Mouse (Mus musculus): ENCODE measurements at regions not wholly inside any gene's neighbourhood (a gene's known extent, or its start where the extent isn't known, plus 50 kb on each side); places are given as distances from the start of the nearest gene placed in this dataset.

- Histone ChIP-seq H3K27me3 (ENCODE audit: control insufficient read depth, insufficient read depth, insufficient read length) (peaks cover 15% of the 10 kb centered on the region), H3K79me3 (ENCODE audit: low read depth) (no peaks in the 10 kb centered on the region), H3K36me3 (ENCODE audit: control insufficient read depth, insufficient read depth) (no peaks in the 10 kb centered on the region), H3ac (ENCODE audit: control insufficient read depth, insufficient read length, low read depth) (no peak overlapping the region), H3K79me2 (ENCODE audit: control insufficient read depth, insufficient read depth) (no peaks in the 10 kb centered on the region), H3K4me3 (ENCODE audit: insufficient read depth, poor library complexity, severe bottlenecking) (no peak overlapping the region)
- TF ChIP-seq USF1 (IDR thresholded peaks at IDR 0.05; ENCODE audit: low read depth) = no peak
- TF ChIP-seq MAX (IDR thresholded peaks at IDR 0.05) = no peak
- no peak for TF ChIP-seq FOSL1 (IDR thresholded peaks at IDR 0.05; ENCODE audit: insufficient read depth, low read length, poor library complexity, severe bottlenecking)
- TF ChIP-seq CTCF (IDR thresholded peaks at IDR 0.05; ENCODE audit: control insufficient read depth, insufficient read depth, insufficient read length) = no peak
- TF ChIP-seq MYOD1 (IDR thresholded peaks at IDR 0.05; ENCODE audit: control insufficient read depth, insufficient read length, low read depth) = no peak
- no peak for TF ChIP-seq CEBPB (IDR thresholded peaks at IDR 0.05; ENCODE audit: low read depth)
- no peak for TF ChIP-seq MYOG (IDR thresholded peaks at IDR 0.05; ENCODE audit: control insufficient read depth, extremely low read depth, insufficient read length)
These were observed 175.7 kb upstream of the Prr30 start for GRCm38 (mm10) chr14:101375833-101376232.

DNA sequence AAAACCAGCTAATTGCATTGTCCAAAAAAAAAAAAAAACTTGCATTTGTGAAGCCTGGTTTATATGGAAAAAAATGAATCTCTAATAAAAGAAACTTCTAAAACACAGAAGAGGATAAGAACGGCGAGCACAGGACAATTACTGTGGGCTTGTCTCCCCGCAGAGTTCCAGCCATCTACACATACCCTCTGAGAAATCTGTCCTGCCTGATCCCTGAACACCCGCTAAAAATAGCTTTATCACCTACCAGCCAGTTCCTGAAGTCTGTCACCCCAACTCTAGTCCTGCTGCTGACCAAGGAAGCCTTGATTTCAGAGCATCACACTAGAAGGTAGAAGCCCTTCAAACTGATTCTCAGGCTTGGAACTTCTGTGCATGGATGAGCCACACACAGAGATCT lies 173.7 kb upstream of the Prr30 start:
- Histone ChIP-seq H3K79me2 (ENCODE audit: control insufficient read depth, insufficient read depth) (no peaks in the 10 kb centered on the region), H3K4me3 (ENCODE audit: insufficient read depth, poor library complexity, severe bottlenecking) (no peak overlapping the region), H3ac (ENCODE audit: control insufficient read depth, insufficient read length, low read depth) (no peak overlapping the region), H3K79me3 (ENCODE audit: low read depth) (no peaks in the 10 kb centered on the region), H3K36me3 (ENCODE audit: control insufficient read depth, insufficient read depth) (no peaks in the 10 kb centered on the region), H3K27me3 (ENCODE audit: control insufficient read depth, insufficient read depth, insufficient read length) (peaks cover 15% of the 10 kb centered on the region)
- TF ChIP-seq CEBPB (IDR thresholded peaks at IDR 0.05; ENCODE audit: low read depth) = no peak
- no peak for TF ChIP-seq USF1 (IDR thresholded peaks at IDR 0.05; ENCODE audit: low read depth)
- TF ChIP-seq MYOD1 (IDR thresholded peaks at IDR 0.05; ENCODE audit: control insufficient read depth, insufficient read length, low read depth) = no peak
- TF ChIP-seq MAX (IDR thresholded peaks at IDR 0.05) = no peak
- no peak for TF ChIP-seq CTCF (IDR thresholded peaks at IDR 0.05; ENCODE audit: control insufficient read depth, insufficient read depth, insufficient read length)
- TF ChIP-seq MYOG (IDR thresholded peaks at IDR 0.05; ENCODE audit: control insufficient read depth, extremely low read depth, insufficient read length) = no peak
- TF ChIP-seq FOSL1 (IDR thresholded peaks at IDR 0.05; ENCODE audit: insufficient read depth, low read length, poor library complexity, severe bottlenecking) = no peak

GRCm38 (mm10) chr14:101359860-101360259 lies 159.7 kb upstream of the Prr30 start:
- Histone ChIP-seq H3K79me2 (ENCODE audit: control insufficient read depth, insufficient read depth) (no peaks in the 10 kb centered on the region), H3K36me3 (ENCODE audit: control insufficient read depth, insufficient read depth) (no peaks in the 10 kb centered on the region), H3K4me3 (ENCODE audit: insufficient read depth, poor library complexity, severe bottlenecking) (no peak overlapping the region), H3K79me3 (ENCODE audit: low read depth) (no peaks in the 10 kb centered on the region), H3K27me3 (ENCODE audit: control insufficient read depth, insufficient read depth, insufficient read length) (no peaks in the 10 kb centered on the region), H3ac (ENCODE audit: control insufficient read depth, insufficient read length, low read depth) (no peak overlapping the region)
- TF ChIP-seq CTCF (IDR thresholded peaks at IDR 0.05; ENCODE audit: control insufficient read depth, insufficient read depth, insufficient read length) (no peak), MAX (IDR thresholded peaks at IDR 0.05) (no peak), CEBPB (IDR thresholded peaks at IDR 0.05; ENCODE audit: low read depth) (no peak), MYOD1 (IDR thresholded peaks at IDR 0.05; ENCODE audit: control insufficient read depth, insufficient read length, low read depth) (no peak), USF1 (IDR thresholded peaks at IDR 0.05; ENCODE audit: low read depth) (no peak), MYOG (IDR thresholded peaks at IDR 0.05; ENCODE audit: control insufficient read depth, extremely low read depth, insufficient read length) (no peak), FOSL1 (IDR thresholded peaks at IDR 0.05; ENCODE audit: insufficient read depth, low read length, poor library complexity, severe bottlenecking) (no peak)

DNA sequence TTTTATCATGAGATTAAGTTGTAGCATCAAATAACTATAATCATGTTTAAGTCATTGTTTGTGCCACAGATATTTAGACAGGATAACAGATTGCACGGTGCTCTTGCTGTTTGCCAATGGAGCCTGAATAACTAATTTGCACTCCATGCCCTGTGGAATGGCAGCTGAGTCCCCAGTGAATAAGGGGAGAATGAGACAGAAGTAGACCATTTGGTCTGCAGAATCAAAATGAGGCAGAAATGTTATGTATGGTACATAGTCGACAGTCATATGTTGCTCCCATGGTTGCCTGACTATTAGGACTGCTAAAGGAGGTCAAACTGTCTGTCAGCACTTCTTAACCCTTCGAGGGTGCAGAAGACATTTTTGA lies 152.9 kb upstream of the Prr30 start:
- TF ChIP-seq MAX (IDR thresholded peaks at IDR 0.05) (no peak), FOSL1 (IDR thresholded peaks at IDR 0.05; ENCODE audit: insufficient read depth, low read length, poor library complexity, severe bottlenecking) (no peak), MYOD1 (IDR thresholded peaks at IDR 0.05; ENCODE audit: control insufficient read depth, insufficient read length, low read depth) (no peak), CTCF (IDR thresholded peaks at IDR 0.05; ENCODE audit: control insufficient read depth, insufficient read depth, insufficient read length) (no peak), USF1 (IDR thresholded peaks at IDR 0.05; ENCODE audit: low read depth) (no peak), MYOG (IDR thresholded peaks at IDR 0.05; ENCODE audit: control insufficient read depth, extremely low read depth, insufficient read length) (no peak), CEBPB (IDR thresholded peaks at IDR 0.05; ENCODE audit: low read depth) (no peak)
- Histone ChIP-seq H3K79me2 (ENCODE audit: control insufficient read depth, insufficient read depth) (no peaks in the 10 kb centered on the region), H3K36me3 (ENCODE audit: control insufficient read depth, insufficient read depth) (no peaks in the 10 kb centered on the region), H3K27me3 (ENCODE audit: control insufficient read depth, insufficient read depth, insufficient read length) (no peaks in the 10 kb centered on the region), H3K79me3 (ENCODE audit: low read depth) (no peaks in the 10 kb centered on the region), H3K4me3 (ENCODE audit: insufficient read depth, poor library complexity, severe bottlenecking) (no peak overlapping the region), H3ac (ENCODE audit: control insufficient read depth, insufficient read length, low read depth) (no peak overlapping the region)

GRCm38 (mm10) chr14:101352046-101353008 lies 152.2 kb upstream of the Prr30 start:
- Histone ChIP-seq H3K36me3 (ENCODE audit: control insufficient read depth, insufficient read depth) (no peaks in the 10 kb centered on the region), H3K27me3 (ENCODE audit: control insufficient read depth, insufficient read depth, insufficient read length) (no peaks in the 10 kb centered on the region), H3K79me3 (ENCODE audit: low read depth) (no peaks in the 10 kb centered on the region), H3ac (ENCODE audit: control insufficient read depth, insufficient read length, low read depth) (no peak overlapping the region), H3K4me3 (ENCODE audit: insufficient read depth, poor library complexity, severe bottlenecking) (no peak overlapping the region), H3K79me2 (ENCODE audit: control insufficient read depth, insufficient read depth) (no peaks in the 10 kb centered on the region)
- no peak for TF ChIP-seq CTCF (IDR thresholded peaks at IDR 0.05; ENCODE audit: control insufficient read depth, insufficient read depth, insufficient read length)
- TF ChIP-seq MYOG (IDR thresholded peaks at IDR 0.05; ENCODE audit: control insufficient read depth, extremely low read depth, insufficient read length) = no peak
- no peak for TF ChIP-seq MYOD1 (IDR thresholded peaks at IDR 0.05; ENCODE audit: control insufficient read depth, insufficient read length, low read depth)
- TF ChIP-seq FOSL1 (IDR thresholded peaks at IDR 0.05; ENCODE audit: insufficient read depth, low read length, poor library complexity, severe bottlenecking) = no peak
- no peak for TF ChIP-seq MAX (IDR thresholded peaks at IDR 0.05)
- no peak for TF ChIP-seq USF1 (IDR thresholded peaks at IDR 0.05; ENCODE audit: low read depth)
- TF ChIP-seq CEBPB (IDR thresholded peaks at IDR 0.05; ENCODE audit: low read depth) = no peak

Measured in C2C12 (cell line).